Mouse (Mus musculus) duodenum, adult 2 months (tissue): ENCODE results near the gene Olfr798. TPM values are rescaled to one million over a fixed set of nuclear protein-coding genes. Genes with fewer than 3 reads are reported as not detected.

ENCODE experiments used
- polyA plus RNA-seq: library from polyadenylated mRNA; depleted of rRNA; stranded (reverse); fragments of >200 nt; gene quantifications from 2 replicates; pipeline ENCODE4 v1.2.3, GENCODE M21; 2012; ENCODE audit warnings: low replicate concordance; rRNA removed

The Olfr798 gene
- polyA plus RNA-seq = not detected in 2 replicates

DNA sequence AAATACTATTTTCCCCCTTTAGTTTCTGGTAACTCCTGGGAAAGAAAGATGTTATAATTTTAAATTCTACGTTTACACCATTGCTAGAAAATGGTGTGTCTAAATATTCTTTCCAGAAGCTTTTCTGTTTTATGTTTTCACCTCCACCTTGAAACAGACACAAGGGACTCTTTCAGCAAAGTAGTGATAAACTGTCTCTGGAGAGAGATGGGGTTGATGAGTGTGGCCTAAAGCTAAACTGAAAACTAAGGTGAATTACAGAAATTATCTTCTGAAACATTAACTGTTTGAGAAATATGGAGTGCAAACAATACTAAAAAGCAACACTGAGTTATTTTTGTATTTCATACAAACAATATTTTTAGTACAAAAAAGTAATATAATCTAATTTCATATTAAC, at the start of gene Olfr798:
TSS of gene Olfr798 (minus strand) at position 101 of the 400 bp plus-strand sequence.

DNA sequence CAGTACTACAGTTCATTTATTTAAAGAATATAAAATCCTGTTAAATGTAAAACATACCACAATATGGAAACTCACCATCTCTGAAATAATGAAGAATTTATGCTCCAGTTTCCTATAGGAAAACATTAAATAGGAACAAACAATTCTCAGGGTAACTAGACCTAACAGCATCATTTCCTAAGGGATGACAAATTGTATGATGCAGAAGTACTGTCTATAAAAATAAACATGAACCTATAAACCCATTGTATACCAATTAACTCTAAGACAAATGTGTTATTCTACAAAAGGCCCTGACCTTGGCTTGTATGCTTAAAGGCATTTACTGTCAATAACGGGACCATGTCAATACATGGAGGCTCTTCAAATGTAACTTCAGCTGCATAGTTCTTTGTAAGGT, 46.0 kb upstream of the Olfr798 start, which contains the start of gene Olfr801:
TSS of gene Olfr801 (minus strand) at position 101 of the 400 bp plus-strand sequence.

DNA sequence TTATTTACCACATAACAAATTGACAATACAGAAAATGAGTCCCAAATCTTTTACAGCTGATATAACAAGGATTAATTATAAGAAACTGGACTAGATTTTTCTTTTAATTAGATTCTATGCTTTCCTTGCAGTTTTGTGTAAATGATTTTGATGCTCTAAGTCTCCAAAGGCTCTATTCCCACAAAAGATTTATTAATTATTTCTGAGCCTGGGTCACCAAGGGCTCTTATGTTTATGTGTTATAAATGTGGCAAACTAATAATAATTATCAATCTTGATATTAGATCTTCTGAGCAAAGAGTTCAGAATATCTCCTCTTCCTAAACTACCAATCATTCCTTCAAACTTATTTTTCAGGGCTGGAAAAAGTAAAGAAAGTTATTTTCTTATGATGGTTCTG, 29.7 kb upstream of the Olfr798 start, which contains the start of gene Olfr800:
TSS of gene Olfr800 (plus strand) at position 301 of the 400 bp plus-strand sequence.

DNA sequence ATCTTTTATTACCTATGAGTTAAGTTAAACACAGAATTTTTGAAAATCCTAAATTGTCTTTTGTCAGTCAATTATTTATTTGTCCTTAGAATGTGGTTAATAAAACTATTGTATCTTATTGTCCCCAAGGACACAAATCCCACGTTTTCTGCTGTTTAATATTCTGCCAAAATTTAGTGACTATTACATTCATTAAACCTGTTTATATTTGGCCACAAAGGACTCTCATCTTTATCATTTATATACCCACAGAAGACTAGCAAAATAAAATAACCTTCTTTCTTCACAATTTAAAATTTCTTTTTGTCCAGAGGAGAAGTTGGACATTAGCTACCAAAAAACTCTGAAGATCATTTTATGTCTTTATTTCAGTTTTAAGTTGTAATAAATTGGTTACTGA, 9.4 kb upstream of the Olfr798 start, which contains the start of gene Olfr799:
TSS of gene Olfr799 (plus strand) at position 301 of the 400 bp plus-strand sequence.

DNA sequence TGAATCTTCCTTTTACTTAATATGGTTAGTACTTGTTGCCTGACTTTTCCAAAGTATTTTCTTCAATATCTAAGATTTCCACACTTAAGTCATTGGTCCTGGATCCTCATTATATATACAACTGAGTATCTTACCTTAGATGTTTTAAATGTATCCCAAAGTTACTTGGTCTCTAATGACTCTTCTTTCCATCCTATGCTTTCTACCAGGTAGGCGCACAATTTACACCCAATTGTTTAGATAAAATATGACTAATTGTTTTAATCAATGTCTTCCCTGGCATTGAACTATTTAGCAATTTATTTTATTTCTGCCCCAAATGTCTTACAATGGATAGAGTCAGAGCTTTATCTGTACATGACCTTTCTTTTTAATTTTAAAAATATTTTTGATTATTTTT, 15.3 kb downstream of the Olfr798 start, which contains the start of gene Olfr796:
TSS of gene Olfr796 (minus strand) at position 101 of the 400 bp plus-strand sequence.

Other genes with a start within 250 kb of the Olfr798 start
- not detected in 2 replicates for gene Olfr784, start 243.9 kb downstream of the Olfr798 start, polyA plus RNA-seq
- gene Olfr785, start 222.5 kb downstream of the Olfr798 start, polyA plus RNA-seq = not detected in 2 replicates
- gene Olfr786, start 200.6 kb downstream of the Olfr798 start, polyA plus RNA-seq = not detected in 2 replicates
- not detected in 2 replicates for gene Olfr787, start 166.1 kb downstream of the Olfr798 start, polyA plus RNA-seq
- gene Olfr788, start 156.9 kb downstream of the Olfr798 start, polyA plus RNA-seq = not detected in 2 replicates
- gene Olfr789, start 143.2 kb downstream of the Olfr798 start, polyA plus RNA-seq = not detected in 2 replicates
- not detected in 2 replicates for gene Olfr790, start 129.4 kb downstream of the Olfr798 start, polyA plus RNA-seq
- not detected in 2 replicates for gene Olfr791, start 106.1 kb downstream of the Olfr798 start, polyA plus RNA-seq
- gene Olfr792, start 88.8 kb downstream of the Olfr798 start, polyA plus RNA-seq = not detected in 2 replicates
- not detected in 2 replicates for gene Olfr794, start 60.3 kb downstream of the Olfr798 start, polyA plus RNA-seq
- gene Olfr796, start 15.4 kb downstream of the Olfr798 start, polyA plus RNA-seq = not detected in 2 replicates
- not detected in 2 replicates for gene Olfr799, start 9.6 kb upstream of the Olfr798 start, polyA plus RNA-seq
- not detected in 2 replicates for gene Olfr800, start 29.8 kb upstream of the Olfr798 start, polyA plus RNA-seq
- not detected in 2 replicates for gene Olfr801, start 45.9 kb upstream of the Olfr798 start, polyA plus RNA-seq
- gene Olfr802, start 60.2 kb upstream of the Olfr798 start, polyA plus RNA-seq = not detected in 2 replicates
- gene Olfr803, start 66.4 kb upstream of the Olfr798 start, polyA plus RNA-seq = not detected in 2 replicates
- gene Olfr804, start 75.3 kb upstream of the Olfr798 start, polyA plus RNA-seq = not detected in 2 replicates
- not detected in 2 replicates for gene Olfr805, start 101.4 kb upstream of the Olfr798 start, polyA plus RNA-seq
- gene Olfr806, start 114.0 kb upstream of the Olfr798 start, polyA plus RNA-seq = not detected in 2 replicates
- not detected in 2 replicates for gene Olfr807, start 129.9 kb upstream of the Olfr798 start, polyA plus RNA-seq
- gene Olfr808, start 137.5 kb upstream of the Olfr798 start, polyA plus RNA-seq = not detected in 2 replicates
- not detected in 2 replicates for gene Olfr809, start 146.7 kb upstream of the Olfr798 start, polyA plus RNA-seq
- gene Olfr810, start 167.0 kb upstream of the Olfr798 start, polyA plus RNA-seq = not detected in 2 replicates
- not detected in 2 replicates for gene Olfr811, start 176.5 kb upstream of the Olfr798 start, polyA plus RNA-seq
- gene Olfr812, start 218.2 kb upstream of the Olfr798 start, polyA plus RNA-seq = not detected in 2 replicates
- gene Olfr813, start 227.4 kb upstream of the Olfr798 start, polyA plus RNA-seq = not detected in 2 replicates